Mouse (Mus musculus): ENCODE results near the gene 1520401A03Rik. TPM values are rescaled to one million over a fixed set of nuclear protein-coding genes. Genes with fewer than 3 reads are reported as not detected.
A peak's percentile ranks its signal among the peaks of the same experiment; 100 is the strongest.

The 1520401A03Rik gene
- total and polyA plus RNA-seq, 2 experiments from 2014 or later, result not detected

GRCm38 (mm10) chr17:23670516-23671074 lies 52.0 kb downstream of the 1520401A03Rik start:
- Histone ChIP-seq H3K9ac (replicated peaks; ENCODE audit: low read length, poor library complexity, severe bottlenecking) (no peak overlapping the region), H3K4me3 (ENCODE audit: low read depth, low read length) (no peak overlapping the region), H3K27me3 (ENCODE audit: insufficient read depth, low read length) (no peaks in the 10 kb centered on the region; the same call in 1 of the 2 replicates), H3K9me3 (ENCODE audit: low read length) (no peaks in the 10 kb centered on the region), H3K27ac (ENCODE audit: low read depth, low read length) (no peak overlapping the region), H3K4me2 (ENCODE audit: low read depth, low read length, poor library complexity, severe bottlenecking) (no peak overlapping the region), H3K36me3 (ENCODE audit: insufficient read depth, low read length) (peaks cover 28% of the 10 kb centered on the region), H3K4me1 (ENCODE audit: insufficient read depth, low read length) (peaks cover 12% of the 10 kb centered on the region; the same call in 1 of the 2 replicates)
- 94% methylated on average over 7 of the region's 7 CpGs for WGBS
- no peak for DNase-seq (ENCODE audit: low spot score)
- ATAC-seq (ENCODE audit: low FRiP score), result no peak
- TF ChIP-seq CTCF (IDR thresholded peaks at IDR 0.05), result no peak; the same call in 1 of the 2 replicates

GRCm38 (mm10) chr17:23665511-23665910 lies 57.1 kb downstream of the 1520401A03Rik start:
- WGBS, result 82% methylated on average over 14 of the region's 14 CpGs
- H3K9ac ChIP-seq (replicated peaks; ENCODE audit: low read length, poor library complexity, severe bottlenecking), result no peak overlapping the region
- no peak overlapping the region for H3K4me3 ChIP-seq (ENCODE audit: low read depth, low read length)
- H3K4me1 ChIP-seq (ENCODE audit: insufficient read depth, low read length), result no peaks in the 10 kb centered on the region
- DNase-seq (ENCODE audit: low spot score) (no peak), ATAC-seq (ENCODE audit: low FRiP score) (no peak)
- peaks cover 28% of the 10 kb centered on the region for H3K36me3 ChIP-seq (ENCODE audit: insufficient read depth, low read length)
- H3K27ac ChIP-seq (ENCODE audit: low read depth, low read length), result no peak overlapping the region
- no peak overlapping the region for H3K4me2 ChIP-seq (ENCODE audit: low read depth, low read length, poor library complexity, severe bottlenecking)
- TF ChIP-seq CTCF (IDR thresholded peaks at IDR 0.05), result no peak
- H3K27me3 ChIP-seq (ENCODE audit: insufficient read depth, low read length), result peaks cover 19% of the 10 kb centered on the region
- H3K9me3 ChIP-seq (ENCODE audit: low read length), result no peaks in the 10 kb centered on the region

GRCm38 (mm10) chr17:23664556-23665021 lies 58.0 kb downstream of the 1520401A03Rik start:
- no peak overlapping the region for H3K9ac ChIP-seq (replicated peaks; ENCODE audit: low read length, poor library complexity, severe bottlenecking)
- no peaks in the 10 kb centered on the region for H3K9me3 ChIP-seq (ENCODE audit: low read length)
- H3K27ac ChIP-seq (ENCODE audit: low read depth, low read length), result no peak overlapping the region
- H3K4me2 ChIP-seq (ENCODE audit: low read depth, low read length, poor library complexity, severe bottlenecking), result no peak overlapping the region
- peaks cover 24% of the 10 kb centered on the region for H3K36me3 ChIP-seq (ENCODE audit: insufficient read depth, low read length)
- no peak overlapping the region for H3K4me3 ChIP-seq (ENCODE audit: low read depth, low read length)
- ATAC-seq (ENCODE audit: low FRiP score), result peak; percentile 24
- no peaks in the 10 kb centered on the region for H3K4me1 ChIP-seq (ENCODE audit: insufficient read depth, low read length)
- peak; percentile 71 for DNase-seq (ENCODE audit: low spot score)
- peak; percentile 86 for TF ChIP-seq CTCF (IDR thresholded peaks at IDR 0.05)
- WGBS, result 18% methylated on average over 5 of the region's 5 CpGs
- peaks cover 28% of the 10 kb centered on the region for H3K27me3 ChIP-seq (ENCODE audit: insufficient read depth, low read length)

GRCm38 (mm10) chr17:23661526-23661925 lies 61.1 kb downstream of the 1520401A03Rik start:
- 1% methylated on average over 9 of the region's 9 CpGs for WGBS
- TF ChIP-seq CTCF (IDR thresholded peaks at IDR 0.05), result peak; percentile 47
- peaks cover 32% of the 10 kb centered on the region for H3K27me3 ChIP-seq (ENCODE audit: insufficient read depth, low read length)
- no peak overlapping the region for H3K9ac ChIP-seq (replicated peaks; ENCODE audit: low read length, poor library complexity, severe bottlenecking)
- H3K4me2 ChIP-seq (ENCODE audit: low read depth, low read length, poor library complexity, severe bottlenecking), result no peak overlapping the region
- DNase-seq (ENCODE audit: low spot score) (no peak), ATAC-seq (ENCODE audit: low FRiP score) (no peak)
- H3K36me3 ChIP-seq (ENCODE audit: insufficient read depth, low read length), result peaks cover 2% of the 10 kb centered on the region
- no peak overlapping the region for H3K27ac ChIP-seq (ENCODE audit: low read depth, low read length)
- no peaks in the 10 kb centered on the region for H3K4me1 ChIP-seq (ENCODE audit: insufficient read depth, low read length)
- no peak overlapping the region for H3K4me3 ChIP-seq (ENCODE audit: low read depth, low read length)
- no peaks in the 10 kb centered on the region for H3K9me3 ChIP-seq (ENCODE audit: low read length)

- Histone ChIP-seq H3K4me3 (ENCODE audit: low read depth, low read length) (peak overlapping the region; percentile 10; the same call in 1 of the 2 replicates), H3K4me1 (ENCODE audit: insufficient read depth, low read length) (no peaks in the 10 kb centered on the region), H3K4me2 (ENCODE audit: low read depth, low read length, poor library complexity, severe bottlenecking) (peak overlapping the region; percentile 18), H3K36me3 (ENCODE audit: insufficient read depth, low read length) (no peaks in the 10 kb centered on the region), H3K27ac (ENCODE audit: low read depth, low read length) (no peak overlapping the region), H3K9me3 (ENCODE audit: low read length) (no peaks in the 10 kb centered on the region), H3K27me3 (ENCODE audit: insufficient read depth, low read length) (peaks cover 32% of the 10 kb centered on the region), H3K9ac (replicated peaks; ENCODE audit: low read length, poor library complexity, severe bottlenecking) (no peak overlapping the region)
- ATAC-seq (ENCODE audit: low FRiP score), result no peak
- TF ChIP-seq CTCF (IDR thresholded peaks at IDR 0.05), result no peak
- no peak for DNase-seq (ENCODE audit: low spot score)
- 5% methylated on average over 14 of the region's 14 CpGs for WGBS
Measured at GRCm38 (mm10) chr17:23660876-23661200, 61.7 kb downstream of the 1520401A03Rik start.

- H3K27ac ChIP-seq (ENCODE audit: low read depth, low read length), result no peak within 1 kb of the TSS
- DNase-seq (ENCODE audit: low spot score), result no peak
- peak within 1 kb of the TSS; percentile 10; the same call in 1 of the 2 replicates for H3K4me3 ChIP-seq (ENCODE audit: low read depth, low read length)
- H3K4me1 ChIP-seq (ENCODE audit: insufficient read depth, low read length), result no peaks in the 10 kb centered on the region
- no peak within 1 kb of the TSS for H3K9ac ChIP-seq (replicated peaks; ENCODE audit: low read length, poor library complexity, severe bottlenecking)
- WGBS, result 7% methylated on average over 27 of the region's 27 CpGs
- peak within 1 kb of the TSS; percentile 18 for H3K4me2 ChIP-seq (ENCODE audit: low read depth, low read length, poor library complexity, severe bottlenecking)
- peaks cover 32% of the 10 kb centered on the region for H3K27me3 ChIP-seq (ENCODE audit: insufficient read depth, low read length)
- peak; percentile 64 for TF ChIP-seq CTCF (IDR thresholded peaks at IDR 0.05)
- H3K9me3 ChIP-seq (ENCODE audit: low read length), result no peaks in the 10 kb centered on the region
- no peak for ATAC-seq (ENCODE audit: low FRiP score)
- no peaks in the 10 kb centered on the region for H3K36me3 ChIP-seq (ENCODE audit: insufficient read depth, low read length)
Measured at GRCm38 (mm10) chr17:23660117-23660875, 62.3 kb downstream of the 1520401A03Rik start, which contains the start of gene Bicdl2. TSS of gene Bicdl2 (plus strand) at chr17:23660506.

All from midbrain, postnatal 0 days (tissue).